Mouse (Mus musculus): ENCODE data around the gene Armc3. TPM values are rescaled to one million over a fixed set of nuclear protein-coding genes. Genes with fewer than 3 reads are reported as not detected.
"Not testable (repeated sequence)": the region's sequence is repeated elsewhere in the genome, so short reads cannot be mapped to it uniquely, and the experiment has no call there.

Gene Armc3
- polyA plus RNA-seq, 1 experiment from 2014 or later = 0.08 TPM

GRCm38 (mm10) chr2:19292366-19292765, 93.3 kb downstream of the Armc3 start:
- WGBS = 48% methylated on average over 3 of the region's 3 CpGs
- H3K4me1 ChIP-seq = no peaks in the 10 kb centered on the region
- no peak overlapping the region for H3K27ac ChIP-seq
- H3K9me3 ChIP-seq (replicated peaks) = no peaks in the 10 kb centered on the region
- H3K36me3 ChIP-seq = no peaks in the 10 kb centered on the region
- H3K4me3 ChIP-seq = no peak overlapping the region
- no peaks in the 10 kb centered on the region for H3K27me3 ChIP-seq (ENCODE audit: low read depth, poor library complexity, severe bottlenecking)
- DNase-seq (ENCODE audit: low spot score) = no peak

DNA sequence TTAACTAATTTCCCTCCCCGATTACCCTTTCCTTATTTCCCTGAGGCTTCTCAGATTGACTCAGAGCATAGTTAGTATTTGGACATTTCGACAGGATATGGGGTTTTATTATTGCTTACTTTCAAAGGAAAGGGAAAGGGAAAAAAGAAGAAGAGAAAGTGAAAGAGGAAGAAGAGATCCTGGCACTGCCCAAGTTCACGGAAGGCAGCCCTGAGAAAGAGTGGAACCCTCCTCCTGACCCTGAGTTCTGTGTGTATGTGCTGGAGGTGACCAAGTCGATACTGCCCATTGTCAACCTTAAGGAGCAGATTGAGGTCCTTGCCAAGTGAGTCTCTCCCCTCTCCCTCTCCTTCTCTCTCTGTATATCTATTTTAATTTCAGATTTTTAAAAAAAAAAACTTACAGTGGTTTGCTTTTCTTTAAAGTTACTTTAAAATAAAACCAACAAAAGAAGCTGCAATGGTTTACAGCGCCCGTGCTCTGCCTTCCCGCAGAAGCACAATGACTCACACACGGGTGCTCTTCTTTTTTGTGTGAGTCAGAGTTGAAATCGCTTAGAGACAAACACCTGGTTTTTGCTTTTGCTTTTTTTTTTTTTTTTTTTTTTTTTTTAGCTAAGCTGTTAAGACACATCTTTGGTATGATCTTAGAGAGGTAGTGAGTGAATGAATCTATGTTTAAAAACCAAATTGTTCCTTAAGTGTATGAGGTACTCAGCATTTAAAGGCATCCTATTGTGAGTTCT, 101.4 kb downstream of the Armc3 start:
- Histone ChIP-seq H3K27me3 (ENCODE audit: low read depth, poor library complexity, severe bottlenecking) (peaks cover 3% of the 10 kb centered on the region; the same call in 1 of the 2 replicates), H3K4me1 (no peaks in the 10 kb centered on the region), H3K9me3 (replicated peaks) (no peaks in the 10 kb centered on the region), H3K36me3 (no peaks in the 10 kb centered on the region), H3K4me3 (no peak overlapping the region), H3K27ac (no peak overlapping the region)
- DNase-seq (ENCODE audit: low spot score) = no peak
- 81% methylated on average over 9 of the region's 9 CpGs for WGBS

- H3K9me3 ChIP-seq (replicated peaks) = no peaks in the 10 kb centered on the region
- 31% methylated on average over 6 of the region's 6 CpGs for WGBS
Observed at GRCm38 (mm10) chr2:19301251-19301650, 102.1 kb downstream of the Armc3 start.

DNA sequence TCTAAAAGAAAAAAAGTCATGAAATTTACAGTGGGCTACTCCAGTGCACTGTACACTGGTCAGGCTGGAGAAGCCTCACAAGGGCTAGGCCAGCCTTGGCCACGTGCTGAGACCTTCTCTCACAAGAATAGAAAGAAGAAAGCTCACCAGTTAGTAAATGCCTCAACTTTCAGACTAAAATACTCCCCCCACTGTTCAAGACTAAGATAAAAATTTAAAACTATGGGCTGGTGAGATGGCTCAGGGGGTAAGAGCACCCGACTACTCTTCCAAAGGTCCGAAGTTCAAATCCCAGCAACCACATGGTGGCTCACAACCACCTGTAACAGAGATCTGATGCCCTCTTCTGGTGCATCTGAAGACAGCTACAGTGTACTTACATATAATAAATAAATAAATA, 104.0 kb downstream of the Armc3 start:
- H3K27me3 ChIP-seq (ENCODE audit: low read depth, poor library complexity, severe bottlenecking); H3K36me3 ChIP-seq; H3K4me3 ChIP-seq; DNase-seq (ENCODE audit: low spot score); H3K4me1 ChIP-seq; H3K27ac ChIP-seq; H3K9me3 ChIP-seq (replicated peaks): not testable (repeated sequence)
- WGBS = 70% methylated on average over 3 of the region's 3 CpGs

More at GRCm38 (mm10) chr2:19301251-19301650, 102.1 kb downstream of the Armc3 start:
- Histone ChIP-seq H3K27ac (no peak overlapping the region), H3K4me1 (no peaks in the 10 kb centered on the region), H3K4me3 (no peak overlapping the region), H3K27me3 (ENCODE audit: low read depth, poor library complexity, severe bottlenecking) (peaks cover 3% of the 10 kb centered on the region; the same call in 1 of the 2 replicates), H3K36me3 (no peaks in the 10 kb centered on the region)
- no peak for DNase-seq (ENCODE audit: low spot score)

GRCm38 (mm10) chr2:19310498-19310897, 111.4 kb downstream of the Armc3 start:
- WGBS = 91% methylated on average over 3 of the region's 3 CpGs
- Histone ChIP-seq H3K27ac (no peak overlapping the region), H3K4me1 (no peaks in the 10 kb centered on the region), H3K9me3 (replicated peaks) (peaks cover 4% of the 10 kb centered on the region; the same call in 1 of the 2 replicates), H3K4me3 (no peak overlapping the region), H3K36me3 (peaks cover under 1% of the 10 kb centered on the region; the same call in 1 of the 2 replicates), H3K27me3 (ENCODE audit: low read depth, poor library complexity, severe bottlenecking) (no peaks in the 10 kb centered on the region)
- DNase-seq (ENCODE audit: low spot score) = no peak

GRCm38 (mm10) chr2:19316056-19316455, 117.0 kb downstream of the Armc3 start:
- H3K4me1 ChIP-seq = no peaks in the 10 kb centered on the region
- H3K36me3 ChIP-seq = peaks cover 3% of the 10 kb centered on the region; the same call in 1 of the 2 replicates
- no peak overlapping the region for H3K4me3 ChIP-seq
- WGBS = 41% methylated on average over 11 of the region's 11 CpGs
- H3K27ac ChIP-seq = no peak overlapping the region
- DNase-seq (ENCODE audit: low spot score) = no peak
- H3K27me3 ChIP-seq (ENCODE audit: low read depth, poor library complexity, severe bottlenecking) = no peaks in the 10 kb centered on the region
- H3K9me3 ChIP-seq (replicated peaks) = peaks cover 8% of the 10 kb centered on the region; the same call in 1 of the 2 replicates

DNA sequence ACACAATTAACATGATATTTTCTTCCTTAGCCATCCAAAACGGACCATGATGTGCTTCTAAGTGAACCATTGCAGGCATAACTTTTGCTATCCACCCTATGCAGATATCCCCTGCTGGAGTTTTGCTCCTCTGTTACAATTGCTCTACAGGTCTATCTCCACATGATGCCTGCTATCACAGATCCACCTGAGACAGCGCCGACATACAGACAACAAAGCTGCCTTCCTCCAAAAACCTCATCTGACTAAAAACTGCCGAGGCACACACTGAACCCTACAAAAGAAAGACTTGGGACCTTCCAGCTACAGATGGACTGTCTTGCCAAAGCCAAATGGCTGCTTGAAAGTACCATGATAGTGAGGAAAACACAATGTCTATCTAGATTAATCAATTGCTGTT, 117.6 kb downstream of the Armc3 start:
- DNase-seq (ENCODE audit: low spot score) = no peak
- 77% methylated on average over 4 of the region's 4 CpGs for WGBS
- Histone ChIP-seq H3K9me3 (replicated peaks) (peaks cover 8% of the 10 kb centered on the region; the same call in 1 of the 2 replicates), H3K36me3 (peaks cover 3% of the 10 kb centered on the region; the same call in 1 of the 2 replicates), H3K27ac (no peak overlapping the region), H3K4me1 (no peaks in the 10 kb centered on the region), H3K27me3 (ENCODE audit: low read depth, poor library complexity, severe bottlenecking) (no peaks in the 10 kb centered on the region), H3K4me3 (no peak overlapping the region)

GRCm38 (mm10) chr2:19317151-19317812, 118.2 kb downstream of the Armc3 start:
- not testable (repeated sequence) for H3K9me3 ChIP-seq (replicated peaks); H3K27ac ChIP-seq; H3K4me1 ChIP-seq; DNase-seq (ENCODE audit: low spot score); H3K27me3 ChIP-seq (ENCODE audit: low read depth, poor library complexity, severe bottlenecking); H3K4me3 ChIP-seq; H3K36me3 ChIP-seq
- WGBS = 88% methylated on average over 2 of the region's 2 CpGs

- WGBS = 90% methylated on average over 4 of the region's 4 CpGs
- no peak overlapping the region for H3K4me3 ChIP-seq
Observed at GRCm38 (mm10) chr2:19318499-19318898, 119.4 kb downstream of the Armc3 start.

GRCm38 (mm10) chr2:19319284-19319683, 120.2 kb downstream of the Armc3 start:
- DNase-seq (ENCODE audit: low spot score) = no peak
- H3K27me3 ChIP-seq (ENCODE audit: low read depth, poor library complexity, severe bottlenecking) = no peaks in the 10 kb centered on the region
- H3K36me3 ChIP-seq = peaks cover 3% of the 10 kb centered on the region; the same call in 1 of the 2 replicates
- H3K27ac ChIP-seq = no peak overlapping the region
- no peaks in the 10 kb centered on the region for H3K4me1 ChIP-seq
- H3K9me3 ChIP-seq (replicated peaks) = peaks cover 8% of the 10 kb centered on the region; the same call in 1 of the 2 replicates
- 75% methylated on average over 3 of the region's 3 CpGs for WGBS
- H3K4me3 ChIP-seq = no peak overlapping the region

More at GRCm38 (mm10) chr2:19318499-19318898, 119.4 kb downstream of the Armc3 start:
- Histone ChIP-seq H3K9me3 (replicated peaks) (peaks cover 8% of the 10 kb centered on the region; the same call in 1 of the 2 replicates), H3K4me1 (no peaks in the 10 kb centered on the region), H3K27me3 (ENCODE audit: low read depth, poor library complexity, severe bottlenecking) (no peaks in the 10 kb centered on the region), H3K36me3 (peaks cover 3% of the 10 kb centered on the region; the same call in 1 of the 2 replicates), H3K27ac (no peak overlapping the region)
- DNase-seq (ENCODE audit: low spot score) = no peak

GRCm38 (mm10) chr2:19322448-19322847, 123.3 kb downstream of the Armc3 start:
- no peak for DNase-seq (ENCODE audit: low spot score)
- H3K4me3 ChIP-seq = no peak overlapping the region
- H3K27ac ChIP-seq = no peak overlapping the region
- H3K9me3 ChIP-seq (replicated peaks) = no peaks in the 10 kb centered on the region
- no peaks in the 10 kb centered on the region for H3K27me3 ChIP-seq (ENCODE audit: low read depth, poor library complexity, severe bottlenecking)
- WGBS = 88% methylated on average over 9 of the region's 9 CpGs
- no peaks in the 10 kb centered on the region for H3K4me1 ChIP-seq
- H3K36me3 ChIP-seq = no peaks in the 10 kb centered on the region

DNA sequence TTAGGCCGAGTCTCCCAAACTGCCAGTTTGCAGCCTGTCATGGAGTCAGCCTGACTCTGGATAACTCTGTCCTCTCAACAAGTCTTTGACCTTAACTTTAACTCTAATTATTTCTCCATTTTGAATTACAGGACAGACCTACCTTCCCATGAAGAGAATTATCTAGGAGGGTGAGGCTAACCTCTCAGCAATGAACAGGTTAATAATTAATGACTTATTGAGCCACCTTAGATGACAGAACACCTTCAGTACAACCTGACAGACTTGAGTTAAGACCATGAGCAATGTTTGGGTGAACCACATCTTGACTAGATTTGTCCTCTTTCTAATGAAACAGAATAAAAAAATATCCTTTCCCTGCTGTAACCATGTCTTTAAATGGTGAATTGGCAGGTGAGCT, 127.3 kb downstream of the Armc3 start:
- Histone ChIP-seq H3K4me3 (no peak overlapping the region), H3K36me3 (no peaks in the 10 kb centered on the region), H3K9me3 (replicated peaks) (no peaks in the 10 kb centered on the region), H3K4me1 (no peaks in the 10 kb centered on the region), H3K27me3 (ENCODE audit: low read depth, poor library complexity, severe bottlenecking) (no peaks in the 10 kb centered on the region), H3K27ac (no peak overlapping the region)
- WGBS = 88% methylated on average over 1 of the region's 1 CpGs
- no peak for DNase-seq (ENCODE audit: low spot score)

- 84% methylated on average over 4 of the region's 4 CpGs for WGBS
- Histone ChIP-seq H3K4me1 (no peaks in the 10 kb centered on the region), H3K9me3 (replicated peaks) (no peaks in the 10 kb centered on the region), H3K4me3 (no peak overlapping the region), H3K27ac (no peak overlapping the region), H3K36me3 (no peaks in the 10 kb centered on the region), H3K27me3 (ENCODE audit: low read depth, poor library complexity, severe bottlenecking) (no peaks in the 10 kb centered on the region)
- DNase-seq (ENCODE audit: low spot score) = no peak
Observed at GRCm38 (mm10) chr2:19327811-19328210, 128.7 kb downstream of the Armc3 start.

Data from limb, embryonic 10.5 days (tissue).